Mouse (Mus musculus): ENCODE results near the gene Gm21985. TPM values are rescaled to one million over a fixed set of nuclear protein-coding genes. Genes with fewer than 3 reads are reported as not detected.

The Gm21985 gene
- polyA plus RNA-seq (2015; fragmentation: Nextera tagmentation; extraction: Ambion mirVana): not detected in 2 replicates

- no peaks in the 10 kb centered on the region for H3K36me3 ChIP-seq (ENCODE audit: control insufficient read depth, insufficient read depth, low read length)
- TF ChIP-seq EP300 (optimal IDR thresholded peaks at IDR 0.05): no peak
- no peak for TF ChIP-seq CTCF (IDR thresholded peaks at IDR 0.05; ENCODE audit: low read depth)
- H3K27ac ChIP-seq (replicated peaks): peak within 1 kb of the TSS; percentile 92
- peak; percentile 26 for DNase-seq (ENCODE audit: low spot score)
- H3K9ac ChIP-seq (ENCODE audit: low read length): peak within 1 kb of the TSS; percentile 82
- peak; percentile 16; the same call in 1 of the 2 replicates for ATAC-seq (ENCODE audit: low FRiP score, low TSS enrichment)
- no peaks in the 10 kb centered on the region for H3K9me3 ChIP-seq (ENCODE audit: control insufficient read depth, low read length)
- WGBS: under 1% methylated on average over 11 of the region's 11 CpGs
- no peaks in the 10 kb centered on the region for H3K4me1 ChIP-seq (replicated peaks; ENCODE audit: control insufficient read depth, insufficient read depth)
- peak within 1 kb of the TSS; percentile 84 for H3K4me3 ChIP-seq (ENCODE audit: low read depth, low read length)
- no peaks in the 10 kb centered on the region for H3K27me3 ChIP-seq (ENCODE audit: control insufficient read depth, insufficient read depth, low read length)
- peak within 1 kb of the TSS; percentile 85 for H3K4me2 ChIP-seq (replicated peaks; ENCODE audit: low read depth)
Observed at GRCm38 (mm10) chr2:112266242-112266592, at the start of gene Gm21985. Gene Gm21985 (plus strand): TSS chr2:112266314.

GRCm38 (mm10) chr2:112217614-112218013 is 48.5 kb upstream of the Gm21985 start:
- no peak overlapping the region for H3K4me3 ChIP-seq (ENCODE audit: low read depth, low read length)
- no peak overlapping the region for H3K9ac ChIP-seq (ENCODE audit: low read length)
- H3K4me2 ChIP-seq (replicated peaks; ENCODE audit: low read depth): no peak overlapping the region
- DNase-seq (ENCODE audit: low spot score): no peak
- WGBS: 62% methylated on average over 6 of the region's 6 CpGs
- no peaks in the 10 kb centered on the region for H3K36me3 ChIP-seq (ENCODE audit: control insufficient read depth, insufficient read depth, low read length)
- no peaks in the 10 kb centered on the region for H3K9me3 ChIP-seq (ENCODE audit: control insufficient read depth, low read length)
- no peaks in the 10 kb centered on the region for H3K27me3 ChIP-seq (ENCODE audit: control insufficient read depth, insufficient read depth, low read length)
- ATAC-seq (ENCODE audit: low FRiP score, low TSS enrichment): no peak
- H3K27ac ChIP-seq (replicated peaks): no peak overlapping the region
- TF ChIP-seq CTCF (IDR thresholded peaks at IDR 0.05; ENCODE audit: low read depth) (no peak), EP300 (optimal IDR thresholded peaks at IDR 0.05) (no peak)
- H3K4me1 ChIP-seq (replicated peaks; ENCODE audit: control insufficient read depth, insufficient read depth): no peaks in the 10 kb centered on the region

- no peak overlapping the region for H3K4me3 ChIP-seq (ENCODE audit: low read depth, low read length)
- H3K9ac ChIP-seq (ENCODE audit: low read length): no peak overlapping the region
- 74% methylated on average over 5 of the region's 5 CpGs for WGBS
- H3K4me2 ChIP-seq (replicated peaks; ENCODE audit: low read depth): no peak overlapping the region
- no peaks in the 10 kb centered on the region for H3K4me1 ChIP-seq (replicated peaks; ENCODE audit: control insufficient read depth, insufficient read depth)
- TF ChIP-seq CTCF (IDR thresholded peaks at IDR 0.05; ENCODE audit: low read depth) (no peak), EP300 (optimal IDR thresholded peaks at IDR 0.05) (no peak)
- H3K27me3 ChIP-seq (ENCODE audit: control insufficient read depth, insufficient read depth, low read length): no peaks in the 10 kb centered on the region
- H3K36me3 ChIP-seq (ENCODE audit: control insufficient read depth, insufficient read depth, low read length): no peaks in the 10 kb centered on the region
- peak; percentile 47 for DNase-seq (ENCODE audit: low spot score)
- no peaks in the 10 kb centered on the region for H3K9me3 ChIP-seq (ENCODE audit: control insufficient read depth, low read length)
- peak; percentile 74; the same call in 1 of the 2 replicates for ATAC-seq (ENCODE audit: low FRiP score, low TSS enrichment)
- H3K27ac ChIP-seq (replicated peaks): no peak overlapping the region
Observed at GRCm38 (mm10) chr2:112220880-112221279, 45.2 kb upstream of the Gm21985 start.

- Histone ChIP-seq H3K36me3 (ENCODE audit: control insufficient read depth, insufficient read depth, low read length) (no peaks in the 10 kb centered on the region), H3K4me3 (ENCODE audit: low read depth, low read length) (no peak overlapping the region), H3K27me3 (ENCODE audit: control insufficient read depth, insufficient read depth, low read length) (no peaks in the 10 kb centered on the region), H3K9me3 (ENCODE audit: control insufficient read depth, low read length) (no peaks in the 10 kb centered on the region), H3K4me2 (replicated peaks; ENCODE audit: low read depth) (no peak overlapping the region), H3K27ac (replicated peaks) (no peak overlapping the region), H3K9ac (ENCODE audit: low read length) (no peak overlapping the region), H3K4me1 (replicated peaks; ENCODE audit: control insufficient read depth, insufficient read depth) (no peaks in the 10 kb centered on the region)
- no peak for TF ChIP-seq CTCF (IDR thresholded peaks at IDR 0.05; ENCODE audit: low read depth)
- no peak for TF ChIP-seq EP300 (optimal IDR thresholded peaks at IDR 0.05)
- 66% methylated on average over 5 of the region's 5 CpGs for WGBS
- DNase-seq (ENCODE audit: low spot score) (no peak), ATAC-seq (ENCODE audit: low FRiP score, low TSS enrichment) (no peak)
Observed at GRCm38 (mm10) chr2:112222607-112223006, 43.5 kb upstream of the Gm21985 start.

GRCm38 (mm10) chr2:112224356-112224755 is 41.8 kb upstream of the Gm21985 start:
- Histone ChIP-seq H3K9me3 (ENCODE audit: control insufficient read depth, low read length) (no peaks in the 10 kb centered on the region), H3K9ac (ENCODE audit: low read length) (no peak overlapping the region), H3K4me2 (replicated peaks; ENCODE audit: low read depth) (no peak overlapping the region), H3K36me3 (ENCODE audit: control insufficient read depth, insufficient read depth, low read length) (no peaks in the 10 kb centered on the region), H3K27ac (replicated peaks) (no peak overlapping the region), H3K27me3 (ENCODE audit: control insufficient read depth, insufficient read depth, low read length) (no peaks in the 10 kb centered on the region), H3K4me1 (replicated peaks; ENCODE audit: control insufficient read depth, insufficient read depth) (no peaks in the 10 kb centered on the region), H3K4me3 (ENCODE audit: low read depth, low read length) (no peak overlapping the region)
- no peak for TF ChIP-seq CTCF (IDR thresholded peaks at IDR 0.05; ENCODE audit: low read depth)
- no peak for TF ChIP-seq EP300 (optimal IDR thresholded peaks at IDR 0.05)
- no peak for DNase-seq (ENCODE audit: low spot score)
- 65% methylated on average over 4 of the region's 4 CpGs for WGBS
- ATAC-seq (ENCODE audit: low FRiP score, low TSS enrichment): no peak

GRCm38 (mm10) chr2:112232623-112233022 is 33.5 kb upstream of the Gm21985 start:
- Histone ChIP-seq H3K9ac (ENCODE audit: low read length) (no peak overlapping the region), H3K36me3 (ENCODE audit: control insufficient read depth, insufficient read depth, low read length) (no peaks in the 10 kb centered on the region), H3K27me3 (ENCODE audit: control insufficient read depth, insufficient read depth, low read length) (no peaks in the 10 kb centered on the region), H3K4me1 (replicated peaks; ENCODE audit: control insufficient read depth, insufficient read depth) (no peaks in the 10 kb centered on the region), H3K4me3 (ENCODE audit: low read depth, low read length) (no peak overlapping the region), H3K9me3 (ENCODE audit: control insufficient read depth, low read length) (no peaks in the 10 kb centered on the region), H3K4me2 (replicated peaks; ENCODE audit: low read depth) (no peak overlapping the region), H3K27ac (replicated peaks) (no peak overlapping the region)
- TF ChIP-seq CTCF (IDR thresholded peaks at IDR 0.05; ENCODE audit: low read depth): no peak
- ATAC-seq (ENCODE audit: low FRiP score, low TSS enrichment): no peak
- no peak for DNase-seq (ENCODE audit: low spot score)
- WGBS: 77% methylated on average over 1 of the region's 1 CpGs

Measured in stomach, postnatal 0 days (tissue).